Mouse (Mus musculus) stomach, embryonic 14.5 days (tissue): ENCODE measurements around the gene Skida1. TPM values are rescaled to one million over a fixed set of nuclear protein-coding genes. Genes with fewer than 3 reads are reported as not detected.

ENCODE experiments used
- ATAC-seq: fragments of 200-750 bp; cut with Nextera tagmentation; 2 replicates; pipeline ENCODE4 v1.8.0; 2017; ENCODE audit warnings: low read depth, moderate TSS enrichment; ENCODE audit not compliant: insufficient number of reproducible peaks, insufficient read depth, low FRiP score
- H3K27ac ChIP-seq: fragments of 300-500 bp; sonication (generic); 2 replicates; pipeline ENCODE4 v1.5.1; 2014; ENCODE audit warnings: mild to moderate bottlenecking, low read length, moderate library complexity, mixed read lengths
- H3K27me3 ChIP-seq: fragments of 300-500 bp; sonication (generic); 2 replicates; pipeline ENCODE4 v1.6.1; 2014; ENCODE audit warnings: low read length, control low read depth, mixed read lengths; ENCODE audit not compliant: control insufficient read depth, insufficient read depth
- H3K36me3 ChIP-seq: fragments of 300-500 bp; sonication (generic); 2 replicates; pipeline ENCODE4 v1.6.1; 2014; ENCODE audit warnings: mild to moderate bottlenecking, control low read depth, low read length, moderate library complexity, mixed read lengths; ENCODE audit not compliant: control insufficient read depth, insufficient read depth
- H3K4me1 ChIP-seq: fragments of 300-500 bp; sonication (generic); 2 replicates; pipeline ENCODE4 v1.6.1; 2014; ENCODE audit warnings: low read length, control low read depth, mixed read lengths; ENCODE audit not compliant: control insufficient read depth, insufficient read depth
- H3K4me2 ChIP-seq: fragments of 300-500 bp; sonication (generic); replicated peaks from 2 replicates; pipeline ENCODE4 v1.6.1; 2014; ENCODE audit warnings: low read depth, low read length, control low read depth
- H3K4me3 ChIP-seq: fragments of 300-500 bp; sonication (generic); 2 replicates; pipeline ENCODE4 v1.5.1; 2014; ENCODE audit warnings: low read depth, low read length, control low read depth
- H3K9ac ChIP-seq: fragments of 300-500 bp; sonication (generic); replicated peaks from 2 replicates; pipeline ENCODE4 v1.6.1; 2014; ENCODE audit warnings: low read depth, mild to moderate bottlenecking, control low read depth, low read length, moderate library complexity, mixed read lengths
- H3K9me3 ChIP-seq: fragments of 300-500 bp; sonication (generic); 2 replicates; pipeline ENCODE4 v1.6.1; 2016; ENCODE audit warnings: low read depth, low read length, control low read depth; ENCODE audit not compliant: control insufficient read depth
- WGBS: fragments of 180-500 bp; shearing (Covaris S2); extraction: QIAGEN DNeasy Blood & Tissue Kit; methylation state at CpG from one replicate; pipeline ENCODE4 v1.1.7; 2014; 5-methylcytosine and 5-hydroxymethylcytosine counted together
- polyA plus RNA-seq: library from polyadenylated mRNA; unstranded; fragments of >200 nt; fragmentation: Nextera tagmentation; extraction: Ambion mirVana; gene quantifications from 2 replicates; pipeline ENCODE4 v1.2.1, GENCODE M21; 2014

Skida1 gene
- polyA plus RNA-seq, 1 experiment from 2014 or later, result 4.4 TPM

GRCm38 (mm10) chr2:18046758-18047645 lies 1.8 kb downstream of the Skida1 start:
- Histone ChIP-seq H3K4me2 (peak overlapping the region; percentile 96), H3K36me3 (no peaks in the 10 kb centered on the region), H3K4me3 (peak overlapping the region; percentile 89), H3K27ac (peak overlapping the region; percentile 100), H3K9ac (peak overlapping the region; percentile 99), H3K27me3 (no peaks in the 10 kb centered on the region), H3K4me1 (peaks cover 36% of the 10 kb centered on the region; the same call in 1 of the 2 replicates), H3K9me3 (no peaks in the 10 kb centered on the region)
- under 1% methylated on average over 52 of the region's 64 CpGs for WGBS
- peak; percentile 29; the same call in 1 of the 2 replicates for ATAC-seq

GRCm38 (mm10) chr2:18046186-18046585 lies 2.7 kb downstream of the Skida1 start:
- Histone ChIP-seq H3K4me3 (peak overlapping the region; percentile 89), H3K9me3 (no peaks in the 10 kb centered on the region), H3K27me3 (no peaks in the 10 kb centered on the region), H3K4me2 (peak overlapping the region; percentile 96), H3K4me1 (peaks cover 40% of the 10 kb centered on the region), H3K36me3 (no peaks in the 10 kb centered on the region), H3K27ac (peak overlapping the region; percentile 100), H3K9ac (peak overlapping the region; percentile 99)
- WGBS, result 4% methylated on average over 4 of the region's 4 CpGs
- ATAC-seq, result no peak

GRCm38 (mm10) chr2:18045781-18046181 lies 3.1 kb downstream of the Skida1 start:
- peak overlapping the region; percentile 99 for H3K9ac ChIP-seq
- WGBS, result 20% methylated on average over 6 of the region's 6 CpGs
- peak overlapping the region; percentile 100; the same call in 1 of the 2 replicates for H3K27ac ChIP-seq
- peaks cover 43% of the 10 kb centered on the region for H3K4me1 ChIP-seq
- peak overlapping the region; percentile 89 for H3K4me3 ChIP-seq
- H3K4me2 ChIP-seq, result peak overlapping the region; percentile 96
- no peak for ATAC-seq
- H3K27me3 ChIP-seq, result no peaks in the 10 kb centered on the region
- H3K9me3 ChIP-seq, result no peaks in the 10 kb centered on the region
- H3K36me3 ChIP-seq, result no peaks in the 10 kb centered on the region

- Histone ChIP-seq H3K27me3 (no peaks in the 10 kb centered on the region), H3K36me3 (no peaks in the 10 kb centered on the region), H3K4me3 (peak overlapping the region; percentile 89), H3K4me1 (peaks cover 43% of the 10 kb centered on the region), H3K9me3 (no peaks in the 10 kb centered on the region), H3K27ac (peak overlapping the region; percentile 100; the same call in 1 of the 2 replicates), H3K9ac (peak overlapping the region; percentile 99), H3K4me2 (peak overlapping the region; percentile 96)
- ATAC-seq, result no peak
- WGBS, result 13% methylated on average over 7 of the region's 7 CpGs
Measured at GRCm38 (mm10) chr2:18045143-18045780, 3.6 kb downstream of the Skida1 start.

GRCm38 (mm10) chr2:18041199-18041885 lies 7.5 kb downstream of the Skida1 start:
- peak; percentile 54; the same call in 1 of the 2 replicates for ATAC-seq
- WGBS, result 32% methylated on average over 14 of the region's 14 CpGs

GRCm38 (mm10) chr2:18040347-18041160 lies 8.3 kb downstream of the Skida1 start:
- H3K4me2 ChIP-seq, result peak overlapping the region; percentile 51
- ATAC-seq, result no peak
- H3K27ac ChIP-seq, result peak overlapping the region; percentile 62; the same call in 1 of the 2 replicates
- no peaks in the 10 kb centered on the region for H3K27me3 ChIP-seq
- no peaks in the 10 kb centered on the region for H3K36me3 ChIP-seq
- 42% methylated on average over 27 of the region's 27 CpGs for WGBS
- no peak overlapping the region for H3K4me3 ChIP-seq
- no peaks in the 10 kb centered on the region for H3K9me3 ChIP-seq
- H3K4me1 ChIP-seq, result peaks cover 36% of the 10 kb centered on the region
- no peak overlapping the region; the same call in 1 of the 2 replicates for H3K9ac ChIP-seq

More at GRCm38 (mm10) chr2:18041199-18041885, 7.5 kb downstream of the Skida1 start:
- no peaks in the 10 kb centered on the region for H3K9me3 ChIP-seq
- H3K27ac ChIP-seq, result peak overlapping the region; percentile 62; the same call in 1 of the 2 replicates
- H3K4me3 ChIP-seq, result no peak overlapping the region
- peaks cover 40% of the 10 kb centered on the region for H3K4me1 ChIP-seq
- H3K27me3 ChIP-seq, result no peaks in the 10 kb centered on the region
- peak overlapping the region; percentile 29 for H3K4me2 ChIP-seq
- no peaks in the 10 kb centered on the region for H3K36me3 ChIP-seq
- no peak overlapping the region; the same call in 1 of the 2 replicates for H3K9ac ChIP-seq

- peaks cover 36% of the 10 kb centered on the region for H3K4me1 ChIP-seq
Measured at GRCm38 (mm10) chr2:18039566-18040290, 9.1 kb downstream of the Skida1 start.

More at GRCm38 (mm10) chr2:18039566-18040290, 9.1 kb downstream of the Skida1 start:
- Histone ChIP-seq H3K27me3 (no peaks in the 10 kb centered on the region), H3K9me3 (no peaks in the 10 kb centered on the region), H3K27ac (peak overlapping the region; percentile 66; the same call in 1 of the 2 replicates), H3K9ac (peak overlapping the region; percentile 62), H3K4me3 (peak overlapping the region; percentile 20), H3K4me2 (peak overlapping the region; percentile 51), H3K36me3 (no peaks in the 10 kb centered on the region)
- 13% methylated on average over 46 of the region's 46 CpGs for WGBS
- peak; percentile 56; the same call in 1 of the 2 replicates for ATAC-seq
